Mouse (Mus musculus): ENCODE measurements at regions not wholly inside any gene's neighbourhood (a gene's known extent, or its start where the extent isn't known, plus 50 kb on each side); places are given as distances from the start of the nearest gene placed in this dataset.
"Not testable (repeated sequence)": the region's sequence is repeated elsewhere in the genome, so short reads cannot be mapped to it uniquely, and the experiment has no call there.

DNA sequence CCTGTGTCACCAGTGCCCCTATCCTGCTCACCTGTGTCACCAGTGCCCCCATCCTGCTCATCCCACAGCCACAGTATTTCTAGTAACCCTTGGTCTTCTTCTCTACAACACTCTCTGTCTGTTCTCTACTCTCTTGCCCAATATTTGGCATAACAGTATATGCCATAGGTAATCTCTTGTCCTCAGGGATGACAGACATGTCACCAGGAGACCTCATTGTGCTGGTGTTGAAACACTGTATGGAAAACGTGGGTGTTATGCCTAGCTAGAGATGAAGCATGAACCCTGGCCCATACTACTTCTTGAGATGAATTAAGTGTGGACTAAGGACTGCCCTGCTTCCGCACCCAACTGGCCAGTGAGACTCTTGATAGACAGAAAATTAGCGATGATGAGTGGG lies 241.4 kb downstream of the Bcl11a start:
- Histone ChIP-seq H3K4me1 (peaks cover 6% of the 10 kb centered on the region), H3K9ac (no peak overlapping the region), H3K36me3 (no peaks in the 10 kb centered on the region), H3K27ac (no peak overlapping the region), H3K4me2 (no peak overlapping the region), H3K4me3 (no peak overlapping the region), H3K27me3 (no peaks in the 10 kb centered on the region), H3K9me3 (no peaks in the 10 kb centered on the region)
- no peak for ATAC-seq (ENCODE audit: insufficient number of reproducible peaks, insufficient read depth, low FRiP score, low TSS enrichment, low read depth)
- 81% methylated on average over 3 of the region's 3 CpGs for WGBS

DNA sequence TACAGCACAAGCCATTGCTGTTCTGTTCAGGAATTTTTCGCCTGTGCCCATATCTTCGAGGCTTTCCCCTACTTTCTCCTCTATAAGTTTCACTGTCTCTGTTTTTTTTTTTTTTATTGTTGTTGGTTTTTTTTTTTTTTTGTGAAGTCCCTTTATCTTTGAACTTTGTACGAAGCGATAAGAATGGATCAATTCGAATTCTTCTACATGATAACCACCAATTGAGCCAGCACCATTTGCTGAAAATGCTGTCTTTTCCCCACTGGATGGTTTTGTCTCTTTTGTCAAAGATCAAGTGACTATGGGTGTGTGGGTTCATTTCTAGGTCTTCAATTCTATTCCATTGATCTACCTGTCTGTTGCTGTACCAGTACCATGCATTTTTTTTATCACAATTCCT lies 244.6 kb downstream of the Bcl11a start:
- H3K4me1 ChIP-seq; H3K27ac ChIP-seq; H3K9me3 ChIP-seq; H3K9ac ChIP-seq; H3K27me3 ChIP-seq; H3K4me2 ChIP-seq; H3K4me3 ChIP-seq; H3K36me3 ChIP-seq; ATAC-seq (ENCODE audit: insufficient number of reproducible peaks, insufficient read depth, low FRiP score, low TSS enrichment, low read depth): not testable (repeated sequence)
- 93% methylated on average over 5 of the region's 5 CpGs for WGBS

GRCm38 (mm10) chr11:24328481-24328880 lies 250.6 kb downstream of the Bcl11a start:
- H3K27ac ChIP-seq = no peak overlapping the region
- H3K4me2 ChIP-seq = no peak overlapping the region
- H3K9me3 ChIP-seq = no peaks in the 10 kb centered on the region
- no peaks in the 10 kb centered on the region for H3K27me3 ChIP-seq
- 55% methylated on average over 4 of the region's 4 CpGs for WGBS
- ATAC-seq (ENCODE audit: insufficient number of reproducible peaks, insufficient read depth, low FRiP score, low TSS enrichment, low read depth) = no peak
- no peak overlapping the region for H3K4me3 ChIP-seq
- H3K36me3 ChIP-seq = no peaks in the 10 kb centered on the region
- no peaks in the 10 kb centered on the region for H3K4me1 ChIP-seq
- no peak overlapping the region for H3K9ac ChIP-seq

DNA sequence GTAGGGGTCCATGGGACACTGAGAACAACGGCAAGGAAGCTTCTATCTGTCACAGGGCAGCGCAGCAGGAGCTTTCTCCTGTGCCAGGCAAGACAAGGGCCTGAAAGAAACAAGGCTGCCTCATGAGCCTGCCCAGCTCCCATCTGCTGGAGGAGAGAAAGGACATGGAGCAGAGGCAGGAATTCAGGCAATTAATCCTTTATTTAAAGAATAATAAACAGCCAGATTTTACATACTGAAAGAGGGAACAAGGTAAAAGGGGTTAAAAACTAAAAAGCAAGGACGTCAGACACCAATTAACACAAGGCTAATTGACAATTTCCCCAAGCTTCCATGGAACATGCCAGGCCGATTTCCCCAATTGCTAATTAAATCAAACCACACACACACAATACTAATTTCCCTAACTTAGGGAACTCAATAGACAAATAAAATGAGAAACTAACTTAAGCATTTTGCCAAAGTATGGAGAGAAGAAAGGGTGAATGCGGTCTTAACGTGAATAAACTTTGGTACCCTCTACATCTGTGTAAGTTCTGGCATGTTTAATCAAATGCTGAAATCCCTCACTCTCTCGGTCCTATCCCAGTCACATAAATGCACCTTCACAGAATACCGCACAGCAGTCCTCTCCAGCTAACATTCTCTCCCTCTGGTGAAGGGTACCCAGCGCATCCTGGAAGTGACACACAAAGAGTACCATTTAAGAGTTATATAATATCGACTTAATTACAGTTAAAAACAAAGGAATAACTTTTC lies 252.7 kb downstream of the Bcl11a start:
- Histone ChIP-seq H3K4me3 (no peak overlapping the region), H3K4me2 (no peak overlapping the region), H3K27ac (no peak overlapping the region), H3K36me3 (no peaks in the 10 kb centered on the region), H3K27me3 (no peaks in the 10 kb centered on the region), H3K4me1 (no peaks in the 10 kb centered on the region), H3K9ac (no peak overlapping the region), H3K9me3 (no peaks in the 10 kb centered on the region)
- no peak for ATAC-seq (ENCODE audit: insufficient number of reproducible peaks, insufficient read depth, low FRiP score, low TSS enrichment, low read depth)
- 64% methylated on average over 10 of the region's 10 CpGs for WGBS

GRCm38 (mm10) chr11:24332241-24332640 lies 254.4 kb downstream of the Bcl11a start:
- ATAC-seq (ENCODE audit: insufficient number of reproducible peaks, insufficient read depth, low FRiP score, low TSS enrichment, low read depth) = no peak
- no peak overlapping the region for H3K27ac ChIP-seq
- no peak overlapping the region for H3K9ac ChIP-seq
- H3K36me3 ChIP-seq = no peaks in the 10 kb centered on the region
- 80% methylated on average over 3 of the region's 3 CpGs for WGBS
- H3K4me2 ChIP-seq = no peak overlapping the region
- no peaks in the 10 kb centered on the region for H3K4me1 ChIP-seq
- H3K27me3 ChIP-seq = no peaks in the 10 kb centered on the region
- H3K9me3 ChIP-seq = no peaks in the 10 kb centered on the region
- H3K4me3 ChIP-seq = no peak overlapping the region

DNA sequence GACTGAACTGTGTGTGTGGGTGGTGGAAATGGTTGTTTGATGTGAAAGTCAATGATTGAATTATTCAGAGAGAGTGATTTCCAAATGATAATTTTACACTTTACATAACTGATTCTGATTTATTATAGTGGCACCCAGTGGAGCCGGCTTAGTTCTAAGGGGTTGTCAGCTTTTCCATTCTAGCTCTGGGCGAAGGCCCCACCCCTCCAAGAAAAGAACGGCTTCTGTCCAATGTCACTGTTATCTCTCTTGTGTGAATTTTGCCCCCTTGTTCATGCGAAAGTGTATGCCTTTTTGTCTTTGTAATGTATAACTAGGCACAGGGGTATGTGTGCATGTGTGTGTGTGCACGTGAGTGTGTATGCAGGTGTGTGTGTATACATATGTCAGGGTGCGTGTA lies 255.3 kb downstream of the Bcl11a start:
- H3K36me3 ChIP-seq = no peaks in the 10 kb centered on the region
- H3K27me3 ChIP-seq = no peaks in the 10 kb centered on the region
- no peak overlapping the region for H3K4me3 ChIP-seq
- H3K9me3 ChIP-seq = no peaks in the 10 kb centered on the region
- no peak for ATAC-seq (ENCODE audit: insufficient number of reproducible peaks, insufficient read depth, low FRiP score, low TSS enrichment, low read depth)
- no peak overlapping the region for H3K4me2 ChIP-seq
- no peak overlapping the region for H3K9ac ChIP-seq
- H3K4me1 ChIP-seq = no peaks in the 10 kb centered on the region
- no peak overlapping the region for H3K27ac ChIP-seq
- 91% methylated on average over 6 of the region's 6 CpGs for WGBS

DNA sequence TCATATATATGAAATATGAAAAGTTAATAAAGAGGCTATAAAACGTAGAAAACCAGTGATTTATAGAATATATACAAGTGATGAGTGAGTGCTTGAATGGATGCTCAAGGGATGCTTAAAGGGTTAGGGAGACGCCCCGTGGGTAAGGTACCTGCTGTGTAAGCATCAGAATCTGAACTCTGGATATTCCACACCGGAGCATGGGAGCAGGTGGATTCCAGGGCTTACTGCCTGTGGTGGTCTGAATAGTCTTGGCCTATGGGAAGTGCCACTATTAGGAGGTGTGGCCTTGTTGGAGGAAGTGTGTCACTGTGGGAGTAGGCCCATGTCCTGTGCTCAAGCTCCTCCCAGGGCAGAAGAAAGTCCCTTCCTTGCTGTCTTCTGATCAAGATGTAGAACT lies 257.4 kb downstream of the Bcl11a start:
- Histone ChIP-seq H3K4me3 (no peak overlapping the region), H3K36me3 (no peaks in the 10 kb centered on the region), H3K9me3 (no peaks in the 10 kb centered on the region), H3K4me2 (no peak overlapping the region), H3K4me1 (no peaks in the 10 kb centered on the region), H3K27ac (no peak overlapping the region), H3K9ac (no peak overlapping the region), H3K27me3 (no peaks in the 10 kb centered on the region)
- no peak for ATAC-seq (ENCODE audit: insufficient number of reproducible peaks, insufficient read depth, low FRiP score, low TSS enrichment, low read depth)
- WGBS = 91% methylated on average over 4 of the region's 4 CpGs

- Histone ChIP-seq H3K36me3 (no peaks in the 10 kb centered on the region), H3K4me2 (no peak overlapping the region), H3K9ac (no peak overlapping the region), H3K4me3 (no peak overlapping the region), H3K27me3 (no peaks in the 10 kb centered on the region), H3K4me1 (peaks cover 13% of the 10 kb centered on the region), H3K9me3 (no peaks in the 10 kb centered on the region), H3K27ac (no peak overlapping the region)
- WGBS = 93% methylated on average over 1 of the region's 1 CpGs
- no peak for ATAC-seq (ENCODE audit: insufficient number of reproducible peaks, insufficient read depth, low FRiP score, low TSS enrichment, low read depth)
Observed at GRCm38 (mm10) chr11:24338111-24338510, 260.3 kb downstream of the Bcl11a start.

- Histone ChIP-seq H3K27me3 (no peaks in the 10 kb centered on the region), H3K9ac (no peak overlapping the region), H3K27ac (no peak overlapping the region), H3K36me3 (no peaks in the 10 kb centered on the region), H3K4me1 (peaks cover 15% of the 10 kb centered on the region), H3K9me3 (no peaks in the 10 kb centered on the region), H3K4me2 (no peak overlapping the region), H3K4me3 (no peak overlapping the region)
- 38% methylated on average over 2 of the region's 2 CpGs for WGBS
- ATAC-seq (ENCODE audit: insufficient number of reproducible peaks, insufficient read depth, low FRiP score, low TSS enrichment, low read depth) = no peak
Observed at GRCm38 (mm10) chr11:24339061-24339460, 261.2 kb downstream of the Bcl11a start.

GRCm38 (mm10) chr11:24340677-24341076 lies 262.8 kb downstream of the Bcl11a start:
- no peak for ATAC-seq (ENCODE audit: insufficient number of reproducible peaks, insufficient read depth, low FRiP score, low TSS enrichment, low read depth)
- no peaks in the 10 kb centered on the region for H3K9me3 ChIP-seq
- no peaks in the 10 kb centered on the region for H3K27me3 ChIP-seq
- H3K36me3 ChIP-seq = no peaks in the 10 kb centered on the region
- peaks cover 18% of the 10 kb centered on the region for H3K4me1 ChIP-seq
- H3K4me3 ChIP-seq = no peak overlapping the region
- H3K4me2 ChIP-seq = no peak overlapping the region
- WGBS = 82% methylated on average over 2 of the region's 2 CpGs
- no peak overlapping the region for H3K27ac ChIP-seq
- no peak overlapping the region for H3K9ac ChIP-seq

DNA sequence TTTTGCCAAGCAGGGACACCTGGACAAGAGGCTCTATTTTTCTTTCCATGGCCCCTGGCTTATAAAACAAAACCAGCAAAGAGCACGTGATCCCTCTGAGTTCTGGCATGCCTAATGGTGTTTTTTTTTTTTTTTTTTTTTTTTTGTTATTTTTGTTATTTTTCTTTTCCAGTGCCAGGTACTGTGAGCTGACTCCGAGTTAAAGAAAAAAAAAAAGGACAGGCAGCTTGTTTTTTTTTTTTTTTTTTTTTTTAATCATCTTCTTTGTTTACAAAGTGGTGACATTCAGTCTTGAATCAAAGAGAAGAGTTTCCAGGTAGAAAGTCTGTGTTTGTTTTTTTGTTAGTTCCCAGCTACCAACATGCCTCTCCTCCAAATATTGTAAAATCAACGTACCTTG lies 263.8 kb downstream of the Bcl11a start:
- no peak for ATAC-seq (ENCODE audit: insufficient number of reproducible peaks, insufficient read depth, low FRiP score, low TSS enrichment, low read depth)
- no peak overlapping the region for H3K27ac ChIP-seq
- 45% methylated on average over 3 of the region's 3 CpGs for whole genome bisulfite sequencing

DNA sequence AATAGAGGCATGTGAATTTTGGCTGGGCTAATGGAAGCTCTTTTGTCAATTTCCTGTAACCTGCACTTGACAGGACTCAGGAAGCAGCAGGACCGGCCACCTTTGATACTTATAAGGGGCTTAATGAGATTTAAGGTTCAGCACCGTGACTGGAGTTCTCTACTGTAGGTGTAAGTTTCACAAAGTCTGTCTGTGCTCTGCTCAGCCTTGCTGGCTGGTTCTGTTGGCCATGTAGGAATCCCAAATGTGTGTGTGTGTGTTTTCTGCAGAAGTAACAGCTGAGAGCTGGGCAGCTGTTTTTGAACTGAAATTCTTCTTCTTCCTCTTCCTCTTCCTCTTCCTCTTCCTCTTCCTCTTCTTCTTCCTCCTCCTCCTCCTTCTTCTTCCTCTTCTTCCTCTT lies 264.3 kb downstream of the Bcl11a start:
- no peak for ATAC-seq (ENCODE audit: insufficient number of reproducible peaks, insufficient read depth, low FRiP score, low TSS enrichment, low read depth)
- Histone ChIP-seq H3K4me2 (no peak overlapping the region), H3K4me1 (peaks cover 20% of the 10 kb centered on the region), H3K4me3 (no peak overlapping the region), H3K36me3 (no peaks in the 10 kb centered on the region), H3K9ac (no peak overlapping the region), H3K27me3 (no peaks in the 10 kb centered on the region), H3K27ac (no peak overlapping the region), H3K9me3 (no peaks in the 10 kb centered on the region)
- WGBS = 8% methylated on average over 2 of the region's 2 CpGs

More for the DNA sequence above, 263.8 kb downstream of the Bcl11a start:
- Histone ChIP-seq H3K4me2 (no peak overlapping the region), H3K4me3 (no peak overlapping the region), H3K36me3 (no peaks in the 10 kb centered on the region), H3K9me3 (no peaks in the 10 kb centered on the region), H3K27me3 (no peaks in the 10 kb centered on the region), H3K4me1 (peaks cover 18% of the 10 kb centered on the region), H3K9ac (no peak overlapping the region)
